Mouse (Mus musculus): ENCODE data around the gene Gli1. TPM values are rescaled to one million over a fixed set of nuclear protein-coding genes. Genes with fewer than 3 reads are reported as not detected.
A peak's percentile ranks its signal among the peaks of the same experiment; 100 is the strongest.

Gene Gli1
- polyA plus RNA-seq, 1 experiment, result 2.2 TPM

DNA sequence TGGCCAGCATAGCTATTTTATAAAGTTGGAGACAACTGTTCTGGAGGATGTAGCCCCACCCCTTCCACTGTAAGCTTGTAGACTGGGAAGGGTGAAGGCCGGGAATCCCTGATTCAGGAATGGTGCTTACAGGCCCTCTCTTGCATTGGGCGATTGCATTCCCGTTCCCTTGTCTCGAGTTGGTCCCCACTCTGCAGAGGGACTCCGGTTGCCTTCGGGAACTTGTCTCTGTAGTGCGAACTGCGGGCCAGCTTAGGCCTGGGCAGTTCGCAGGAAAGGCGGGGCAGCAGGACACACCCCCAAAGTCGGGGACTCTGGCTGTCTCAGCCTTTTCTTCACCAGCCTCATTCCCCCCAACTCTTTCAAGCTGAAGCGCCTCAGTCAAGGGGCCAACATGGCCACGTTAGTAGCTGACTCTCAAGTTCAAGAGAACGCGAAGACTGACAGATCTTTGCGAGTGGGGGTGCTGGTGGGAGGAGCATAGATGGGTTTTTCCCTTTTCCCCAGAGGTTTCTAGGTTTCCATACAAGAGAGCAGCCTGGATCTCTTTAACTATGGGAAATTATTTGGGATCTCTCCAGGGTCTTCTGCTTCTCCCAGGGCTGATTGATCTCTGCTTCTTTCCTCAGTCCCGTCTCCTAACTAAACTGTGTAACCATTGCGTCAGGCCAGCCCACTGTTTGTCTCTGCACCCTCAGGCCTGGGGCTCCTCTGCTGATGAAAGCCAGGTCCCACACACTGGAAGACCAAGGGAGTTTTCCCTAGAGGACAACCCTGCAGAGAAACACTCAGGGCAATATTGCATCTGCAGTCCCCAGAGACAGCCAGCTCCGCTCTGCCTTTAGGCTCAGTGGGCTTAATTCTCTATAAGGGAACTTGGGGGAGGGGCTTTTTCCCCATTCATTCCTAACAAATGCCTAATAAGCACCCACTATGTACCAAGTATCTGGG, 50.6 kb downstream of the Gli1 start:
- H3K4me3 ChIP-seq (replicated peaks; ENCODE audit: control insufficient read depth, low read depth, low read length), result peak overlapping the region; percentile 90
- no peak; the same call in 1 of the 2 replicates for TF ChIP-seq CTCF (IDR thresholded peaks at IDR 0.05; ENCODE audit: control insufficient read depth, insufficient read depth, low read length)
- TF ChIP-seq POLR2A (IDR thresholded peaks at IDR 0.05; ENCODE audit: borderline replicate concordance, control insufficient read depth, low read depth, low read length), result no peak
- no peaks in the 10 kb centered on the region; the same call in 1 of the 2 replicates for H3K4me1 ChIP-seq (ENCODE audit: control insufficient read depth, insufficient read depth, low read length)
- WGBS, result 3% methylated on average over 19 of the region's 19 CpGs
- peak overlapping the region; percentile 78 for H3K27ac ChIP-seq (ENCODE audit: control insufficient read depth, insufficient read depth, low read depth, low read length, poor library complexity)

DNA sequence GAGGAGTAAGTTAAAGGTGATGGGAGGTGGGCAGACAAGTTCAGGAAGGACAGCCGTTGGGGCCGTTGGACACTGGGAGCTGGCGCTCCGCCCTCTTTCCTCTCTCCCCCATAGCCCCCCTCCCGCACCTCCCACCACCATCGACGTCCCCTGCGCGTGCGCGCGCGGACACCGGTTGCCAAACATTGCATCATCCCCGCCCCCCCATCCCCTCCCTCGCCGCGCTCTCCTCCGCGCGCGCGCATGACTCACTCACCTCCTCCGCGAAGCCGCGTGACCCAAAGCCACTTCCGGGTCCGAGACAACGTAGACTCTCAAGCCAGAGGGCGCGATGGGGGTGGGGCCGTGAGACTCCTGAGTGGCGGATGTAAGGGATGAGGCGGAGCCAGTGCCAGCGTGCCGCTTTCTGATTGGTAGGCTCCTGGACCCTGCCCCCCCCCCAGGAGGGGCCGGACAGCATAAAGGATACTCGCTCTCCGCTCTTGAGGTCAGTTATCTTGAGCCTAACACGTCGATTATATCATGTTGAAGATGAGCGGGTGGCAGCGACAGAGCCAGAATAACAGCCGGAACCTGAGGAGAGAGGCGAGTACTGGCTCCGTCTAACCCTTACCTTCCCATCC, 51.4 kb downstream of the Gli1 start:
- Histone ChIP-seq H3K27ac (ENCODE audit: control insufficient read depth, insufficient read depth, low read depth, low read length, poor library complexity) (peak overlapping the region; percentile 78), H3K4me1 (ENCODE audit: control insufficient read depth, insufficient read depth, low read length) (no peaks in the 10 kb centered on the region; the same call in 1 of the 2 replicates), H3K4me3 (replicated peaks; ENCODE audit: control insufficient read depth, low read depth, low read length) (peak overlapping the region; percentile 90)
- under 1% methylated on average over 45 of the region's 47 CpGs for WGBS
- peak; percentile 86 for TF ChIP-seq POLR2A (IDR thresholded peaks at IDR 0.05; ENCODE audit: borderline replicate concordance, control insufficient read depth, low read depth, low read length)
- TF ChIP-seq CTCF (IDR thresholded peaks at IDR 0.05; ENCODE audit: control insufficient read depth, insufficient read depth, low read length), result no peak; the same call in 1 of the 2 replicates

DNA sequence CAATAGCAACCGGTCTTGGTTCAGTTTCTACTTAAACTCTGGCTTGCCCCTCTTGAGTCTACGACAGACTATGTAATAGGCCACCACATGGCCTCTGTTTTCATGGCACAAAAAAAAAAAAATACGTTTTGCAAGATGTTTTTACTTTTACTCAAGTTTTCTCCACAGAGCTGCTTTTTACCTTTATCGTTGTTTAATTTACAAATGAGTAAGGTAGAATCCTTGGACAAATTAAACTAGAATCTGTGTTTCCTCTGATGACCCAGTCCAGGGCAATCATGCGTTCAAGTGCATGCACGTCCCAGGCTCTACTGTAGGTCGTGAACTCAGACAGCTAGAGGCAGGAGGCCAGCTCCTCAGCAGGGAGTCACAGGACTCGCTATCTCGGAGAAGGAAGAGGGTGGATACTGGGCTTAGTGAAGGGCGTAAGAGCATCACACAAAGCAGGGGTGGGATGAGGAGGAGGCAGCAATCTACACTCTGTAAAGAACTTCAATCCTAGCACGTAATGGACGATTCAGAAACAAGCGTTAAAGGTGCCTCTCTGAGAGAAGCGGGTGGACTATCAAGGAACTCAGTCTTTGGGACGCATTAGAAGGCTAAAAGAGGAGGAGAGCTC, 52.1 kb downstream of the Gli1 start:
- Histone ChIP-seq H3K27ac (ENCODE audit: control insufficient read depth, insufficient read depth, low read depth, low read length, poor library complexity) (peak overlapping the region; percentile 78), H3K4me3 (replicated peaks; ENCODE audit: control insufficient read depth, low read depth, low read length) (peak overlapping the region; percentile 57), H3K4me1 (ENCODE audit: control insufficient read depth, insufficient read depth, low read length) (no peaks in the 10 kb centered on the region; the same call in 1 of the 2 replicates)
- TF ChIP-seq CTCF (IDR thresholded peaks at IDR 0.05; ENCODE audit: control insufficient read depth, insufficient read depth, low read length), result no peak
- TF ChIP-seq POLR2A (IDR thresholded peaks at IDR 0.05; ENCODE audit: borderline replicate concordance, control insufficient read depth, low read depth, low read length), result no peak
- WGBS, result under 1% methylated on average over 15 of the region's 15 CpGs

DNA sequence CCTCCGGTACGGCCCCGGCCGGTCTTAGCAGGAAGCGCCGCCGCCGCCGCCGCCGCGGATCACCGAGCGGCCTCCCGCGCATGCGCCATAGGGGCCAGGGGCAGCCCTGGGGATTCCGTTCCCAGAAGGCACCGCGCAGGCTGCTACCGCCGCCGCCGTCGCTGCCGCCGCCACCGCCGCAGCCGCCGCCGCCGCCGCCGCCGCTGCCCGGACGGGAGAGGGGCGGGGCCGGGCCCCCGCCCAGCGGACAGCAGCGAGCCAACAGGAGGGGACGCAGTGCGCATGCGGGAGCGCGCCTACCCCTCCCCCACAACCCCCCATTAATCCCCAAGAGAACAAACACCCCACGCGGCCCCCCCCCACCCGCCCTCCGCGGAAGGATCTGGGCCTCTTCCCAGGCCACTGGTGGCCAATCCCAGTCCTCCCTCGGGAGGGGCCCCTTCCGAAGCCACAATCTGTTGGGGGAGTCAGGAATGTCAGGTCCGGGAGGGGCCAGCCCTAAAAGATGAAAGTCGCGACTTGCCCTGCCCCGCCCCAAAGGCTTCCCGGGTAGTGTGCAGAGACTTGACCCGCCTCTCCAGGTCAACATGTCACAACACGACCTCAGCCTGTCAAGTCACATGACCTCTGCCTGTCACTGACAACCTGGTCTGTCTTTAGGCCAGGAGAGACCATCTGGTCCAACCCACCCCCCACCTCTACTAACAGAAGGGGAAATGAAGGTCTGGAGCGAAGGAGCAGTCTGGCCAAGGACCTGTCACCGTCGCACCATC, 52.8 kb downstream of the Gli1 start, which contains the start of gene Mbd6:
TSS of gene Mbd6 (minus strand) at position 219 of the 773 bp plus-strand sequence.
- H3K4me1 ChIP-seq (ENCODE audit: control insufficient read depth, insufficient read depth, low read length), result no peaks in the 10 kb centered on the region; the same call in 1 of the 2 replicates
- TF ChIP-seq CTCF (IDR thresholded peaks at IDR 0.05; ENCODE audit: control insufficient read depth, insufficient read depth, low read length), result no peak
- TF ChIP-seq POLR2A (IDR thresholded peaks at IDR 0.05; ENCODE audit: borderline replicate concordance, control insufficient read depth, low read depth, low read length), result peak; percentile 53
- peak within 1 kb of the TSS; percentile 87 for H3K4me3 ChIP-seq (replicated peaks; ENCODE audit: control insufficient read depth, low read depth, low read length)
- peak within 1 kb of the TSS; percentile 78 for H3K27ac ChIP-seq (ENCODE audit: control insufficient read depth, insufficient read depth, low read depth, low read length, poor library complexity)
- WGBS, result under 1% methylated on average over 63 of the region's 65 CpGs

DNA sequence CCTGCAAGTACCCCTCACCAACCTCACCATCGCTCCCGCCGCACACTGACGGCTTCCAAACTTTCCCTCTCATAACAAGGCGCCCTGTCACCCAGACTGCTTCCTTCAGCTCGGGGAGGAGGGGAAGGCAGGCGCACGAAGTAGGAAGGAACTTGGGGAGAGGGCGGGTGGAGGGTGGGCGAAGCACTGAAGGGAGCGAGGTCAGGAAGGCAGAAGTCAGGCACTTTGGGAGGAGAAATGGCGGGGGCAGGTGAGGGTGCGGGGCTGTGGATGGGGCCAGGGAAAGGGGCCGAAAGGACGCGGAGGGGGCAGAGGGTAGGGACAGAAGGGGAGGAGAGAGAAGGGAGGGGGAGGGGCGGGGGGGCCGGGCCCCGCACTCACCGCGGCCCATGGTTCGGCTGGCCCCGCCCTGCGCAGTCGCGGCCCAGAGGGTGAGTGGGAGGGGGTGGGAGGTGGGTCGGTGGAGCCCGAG, 53.4 kb downstream of the Gli1 start:
- TF ChIP-seq POLR2A (IDR thresholded peaks at IDR 0.05; ENCODE audit: borderline replicate concordance, control insufficient read depth, low read depth, low read length) (peak; percentile 57; the same call in 1 of the 2 replicates), CTCF (IDR thresholded peaks at IDR 0.05; ENCODE audit: control insufficient read depth, insufficient read depth, low read length) (no peak; the same call in 1 of the 2 replicates)
- 1% methylated on average over 27 of the region's 28 CpGs for WGBS
- H3K4me1 ChIP-seq (ENCODE audit: control insufficient read depth, insufficient read depth, low read length), result no peaks in the 10 kb centered on the region; the same call in 1 of the 2 replicates

DNA sequence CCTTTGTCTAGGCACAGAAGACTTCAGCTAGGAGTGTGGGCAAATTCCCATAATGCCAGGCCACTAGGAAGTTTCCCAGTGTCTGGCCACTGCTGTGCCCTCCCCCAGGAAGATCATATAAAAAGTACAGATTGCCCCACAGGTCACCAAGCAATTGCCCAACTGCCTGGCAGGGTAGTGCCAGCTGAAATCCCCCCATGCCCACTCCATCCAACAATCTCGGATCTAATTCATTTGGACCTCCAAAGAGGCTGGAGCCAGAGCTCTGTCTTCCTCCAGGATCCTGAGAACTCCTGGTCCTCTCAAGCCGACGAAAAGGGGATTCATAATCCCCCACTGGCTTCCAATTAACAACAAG, 53.9 kb downstream of the Gli1 start:
- Histone ChIP-seq H3K27ac (ENCODE audit: control insufficient read depth, insufficient read depth, low read depth, low read length, poor library complexity) (peak overlapping the region; percentile 78), H3K4me1 (ENCODE audit: control insufficient read depth, insufficient read depth, low read length) (no peaks in the 10 kb centered on the region; the same call in 1 of the 2 replicates), H3K4me3 (replicated peaks; ENCODE audit: control insufficient read depth, low read depth, low read length) (peak overlapping the region; percentile 87)
- TF ChIP-seq POLR2A (IDR thresholded peaks at IDR 0.05; ENCODE audit: borderline replicate concordance, control insufficient read depth, low read depth, low read length), result no peak
- no peak for TF ChIP-seq CTCF (IDR thresholded peaks at IDR 0.05; ENCODE audit: control insufficient read depth, insufficient read depth, low read length)
- WGBS, result 1% methylated on average over 3 of the region's 3 CpGs

More for the DNA sequence above, 53.4 kb downstream of the Gli1 start:
- H3K4me3 ChIP-seq (replicated peaks; ENCODE audit: control insufficient read depth, low read depth, low read length), result peak overlapping the region; percentile 87
- H3K27ac ChIP-seq (ENCODE audit: control insufficient read depth, insufficient read depth, low read depth, low read length, poor library complexity), result peak overlapping the region; percentile 78

DNA sequence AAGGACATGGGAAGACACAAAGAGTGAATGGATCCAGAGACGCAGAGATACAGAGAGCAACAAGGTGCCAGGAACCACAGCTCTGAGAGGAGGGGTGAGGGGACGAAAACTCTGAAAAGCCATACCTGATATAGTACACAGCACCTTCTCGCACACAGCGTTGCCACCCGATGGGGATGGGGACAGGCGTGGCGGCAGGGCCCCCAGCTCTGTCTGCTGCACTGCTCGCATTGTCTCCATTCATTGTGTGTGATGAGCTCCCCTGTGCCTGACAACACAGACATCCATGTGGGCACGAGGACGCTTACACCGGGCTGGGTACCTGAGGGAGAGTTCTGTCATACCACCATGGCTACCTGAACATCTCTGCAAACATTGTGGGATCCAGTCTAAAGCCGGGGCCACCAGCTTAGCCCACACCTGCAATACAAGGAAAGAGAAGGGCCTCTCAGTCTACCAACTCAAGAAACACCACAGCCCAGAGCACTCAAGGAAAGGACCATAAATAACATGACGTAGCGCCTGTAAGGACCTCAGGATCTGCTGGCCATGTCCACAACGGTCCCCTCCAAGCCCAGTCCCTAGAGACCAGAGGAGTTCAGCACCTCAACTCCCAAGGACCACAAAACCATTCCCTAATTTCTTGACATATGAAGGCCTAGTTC, 54.4 kb downstream of the Gli1 start:
- 48% methylated on average over 15 of the region's 15 CpGs for WGBS
- Histone ChIP-seq H3K4me1 (ENCODE audit: control insufficient read depth, insufficient read depth, low read length) (no peaks in the 10 kb centered on the region; the same call in 1 of the 2 replicates), H3K27ac (ENCODE audit: control insufficient read depth, insufficient read depth, low read depth, low read length, poor library complexity) (peak overlapping the region; percentile 6), H3K4me3 (replicated peaks; ENCODE audit: control insufficient read depth, low read depth, low read length) (peak overlapping the region; percentile 87)
- no peak for TF ChIP-seq CTCF (IDR thresholded peaks at IDR 0.05; ENCODE audit: control insufficient read depth, insufficient read depth, low read length)
- no peak for TF ChIP-seq POLR2A (IDR thresholded peaks at IDR 0.05; ENCODE audit: borderline replicate concordance, control insufficient read depth, low read depth, low read length)

Measured in bone marrow, adult 2 months (tissue).